Mouse (Mus musculus) brown adipose tissue, adult 24 weeks (tissue): ENCODE results near the gene Gkn1. TPM values are rescaled to one million over a fixed set of nuclear protein-coding genes. Genes with fewer than 3 reads are reported as not detected.

Experiments
- H3K27ac ChIP-seq: fragments of 200-500 bp; replicated peaks from 2 replicates; pipeline ENCODE4 v1.5.1; 2012; ENCODE audit warnings: low read depth, mild to moderate bottlenecking, low read length
- H3K4me1 ChIP-seq: fragments of 200-500 bp; 2 replicates; pipeline ENCODE4 v1.6.1; 2012; ENCODE audit warnings: low read length, mixed read lengths; ENCODE audit not compliant: control insufficient read depth, insufficient read depth, insufficient read length
- H3K4me3 ChIP-seq: fragments of 200-500 bp; 2 replicates; pipeline ENCODE4 v1.5.1; 2012; ENCODE audit warnings: low read depth, mild to moderate bottlenecking, low read length, moderate library complexity; ENCODE audit not compliant: insufficient read depth
- polyA plus RNA-seq: library from polyadenylated mRNA; stranded (reverse); fragments of >200 nt; gene quantifications from 2 replicates; pipeline ENCODE4 v1.2.4, GENCODE M21; 2012; ENCODE audit not compliant: missing spikeins, insufficient read depth, insufficient read length

Gene Gkn1
- polyA plus RNA-seq, 1 experiment: not detected

- Histone ChIP-seq H3K4me3 (peak within 1 kb of the TSS; percentile 65), H3K4me1 (no peaks in the 10 kb centered on the region), H3K27ac (peak within 1 kb of the TSS; percentile 41; the same call in 1 of the 2 replicates)
These were observed 15.4 kb downstream of the Gkn1 start, which contains the start of gene Antxr1 for GRCm38 (mm10) chr6:87335091-87335934. Gene Antxr1, minus strand, starts transcription at chr6:87335821.

GRCm38 (mm10) chr6:87334361-87335090, 16.2 kb downstream of the Gkn1 start:
- Histone ChIP-seq H3K4me1 (no peaks in the 10 kb centered on the region), H3K4me3 (peak overlapping the region; percentile 65), H3K27ac (no peak overlapping the region)

GRCm38 (mm10) chr6:87332380-87332779, 18.4 kb downstream of the Gkn1 start:
- H3K27ac ChIP-seq: no peak overlapping the region
- H3K4me3 ChIP-seq: no peak overlapping the region
- H3K4me1 ChIP-seq: no peaks in the 10 kb centered on the region

- Histone ChIP-seq H3K4me1 (no peaks in the 10 kb centered on the region), H3K27ac (no peak overlapping the region), H3K4me3 (no peak overlapping the region)
These were observed 22.2 kb downstream of the Gkn1 start for GRCm38 (mm10) chr6:87328265-87329173.

GRCm38 (mm10) chr6:87326932-87327331, 23.8 kb downstream of the Gkn1 start:
- Histone ChIP-seq H3K4me1 (no peaks in the 10 kb centered on the region), H3K4me3 (no peak overlapping the region), H3K27ac (no peak overlapping the region)

- Histone ChIP-seq H3K4me1 (no peaks in the 10 kb centered on the region), H3K27ac (no peak overlapping the region), H3K4me3 (no peak overlapping the region)
These were observed 27.4 kb downstream of the Gkn1 start for GRCm38 (mm10) chr6:87323381-87323780.

GRCm38 (mm10) chr6:87318651-87319050, 32.1 kb downstream of the Gkn1 start:
- Histone ChIP-seq H3K4me3 (no peak overlapping the region), H3K27ac (no peak overlapping the region), H3K4me1 (no peaks in the 10 kb centered on the region)

GRCm38 (mm10) chr6:87316966-87317365, 33.8 kb downstream of the Gkn1 start:
- no peaks in the 10 kb centered on the region for H3K4me1 ChIP-seq
- H3K27ac ChIP-seq: no peak overlapping the region; the same call in 1 of the 2 replicates
- H3K4me3 ChIP-seq: no peak overlapping the region

- H3K4me3 ChIP-seq: no peak overlapping the region
- no peak overlapping the region for H3K27ac ChIP-seq
- no peaks in the 10 kb centered on the region for H3K4me1 ChIP-seq
These were observed 38.0 kb downstream of the Gkn1 start for GRCm38 (mm10) chr6:87312761-87313160.

- no peaks in the 10 kb centered on the region; the same call in 1 of the 2 replicates for H3K4me1 ChIP-seq
- H3K4me3 ChIP-seq: no peak overlapping the region
- no peak overlapping the region for H3K27ac ChIP-seq
These were observed 46.3 kb downstream of the Gkn1 start for GRCm38 (mm10) chr6:87304486-87304885.

- Histone ChIP-seq H3K27ac (no peak overlapping the region), H3K4me3 (no peak overlapping the region), H3K4me1 (no peaks in the 10 kb centered on the region; the same call in 1 of the 2 replicates)
These were observed 48.0 kb downstream of the Gkn1 start for GRCm38 (mm10) chr6:87302746-87303145.

GRCm38 (mm10) chr6:87301991-87302390, 48.8 kb downstream of the Gkn1 start:
- H3K4me3 ChIP-seq: no peak overlapping the region
- no peaks in the 10 kb centered on the region; the same call in 1 of the 2 replicates for H3K4me1 ChIP-seq
- H3K27ac ChIP-seq: no peak overlapping the region
